Comparison of ENCODE assay signal across 17 mouse cellular contexts in the genomic region with DNA sequence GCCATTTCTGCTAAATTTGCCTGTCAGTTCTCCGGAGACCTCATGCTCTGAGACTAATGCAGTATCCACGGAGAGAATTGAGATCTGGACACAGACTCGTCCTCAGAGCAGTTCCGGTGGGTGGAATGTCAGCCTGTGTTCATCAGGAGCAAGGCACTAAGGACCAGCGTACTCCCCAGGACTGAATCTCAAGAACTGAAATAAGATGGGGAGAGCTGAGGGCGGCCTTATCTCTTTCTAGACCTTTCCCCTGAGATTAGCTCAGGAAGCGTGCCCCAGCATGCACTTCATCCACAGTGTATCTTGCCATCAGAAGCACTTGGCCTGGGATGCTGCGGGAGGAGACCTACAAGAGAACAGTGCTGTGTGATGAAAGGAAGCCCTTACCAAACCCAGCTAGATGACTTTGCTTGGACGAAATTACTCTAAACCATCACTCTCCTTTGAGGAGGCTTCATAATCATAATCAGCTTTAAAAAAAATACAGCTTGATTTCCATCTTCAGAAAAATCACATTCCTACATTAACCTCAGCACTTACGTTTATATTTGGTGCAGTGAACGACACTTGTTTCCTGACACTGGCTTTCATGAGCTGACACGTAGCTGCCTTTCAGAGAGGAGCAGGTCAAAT. TPM values are rescaled to one million over a fixed set of nuclear protein-coding genes. Genes with fewer than 3 reads are reported as not detected.
DNase-seq lines count a peak whose midpoint lies in the region; ATAC-seq and TF ChIP-seq lines count a peak whose summit lies in the region.
"Had no signal": no experiment of that assay in that cellular context is flagged by ENCODE, and none has a peak within 500 bp of the region (broad histone marks: within the 10 kb centered on the region; RNA-seq: fewer than 3 reads in every experiment).

No protein-coding gene starts in this region.

- no peak overlapping the region for H3K9ac ChIP-seq in lung, postnatal 0 days (replicated peaks; ENCODE audit: low read depth)
- H3K9ac ChIP-seq in liver, embryonic 12.5 days: no peak overlapping the region; the same call in 1 of the 2 replicates
- H3K9ac ChIP-seq in liver, embryonic 15.5 days: no peak overlapping the region
- H3K9ac ChIP-seq: embryonic facial prominence, embryonic 12.5 days; forebrain, embryonic 15.5 days; heart, embryonic 13.5 days; hindbrain, embryonic 12.5 days had no signal

- TF ChIP-seq EP300 in lung, postnatal 0 days (IDR thresholded peaks at IDR 0.05): no peak

- no peak for TF ChIP-seq POLR2A in lung, adult 2 months (IDR thresholded peaks at IDR 0.05; ENCODE audit: borderline replicate concordance, extremely low read depth, low read depth, low read length)

- H3K27me3 ChIP-seq in lung, postnatal 0 days (replicated peaks; ENCODE audit: insufficient read depth, low read length): no peaks in the 10 kb centered on the region
- no peaks in the 10 kb centered on the region for H3K27me3 ChIP-seq in liver, embryonic 12.5 days (replicated peaks)
- no peaks in the 10 kb centered on the region for H3K27me3 ChIP-seq in liver, embryonic 15.5 days
- H3K27me3 ChIP-seq: embryonic facial prominence, embryonic 12.5 days; forebrain, embryonic 15.5 days; heart, embryonic 13.5 days; hindbrain, embryonic 12.5 days had no signal

- H3K4me3 ChIP-seq in lung, postnatal 0 days (ENCODE audit: low read depth, low read length): no peak overlapping the region
- H3K4me3 ChIP-seq in lung, adult 2 months (replicated peaks; ENCODE audit: extremely low read depth, low read depth, low read length): no peak overlapping the region
- H3K4me3 ChIP-seq in liver, embryonic 12.5 days: no peak overlapping the region
- H3K4me3 ChIP-seq in liver, embryonic 15.5 days (replicated peaks): no peak overlapping the region
- H3K4me3 ChIP-seq in layer of hippocampus, adult 2 months: no peak overlapping the region
- H3K4me3 ChIP-seq: embryonic facial prominence, embryonic 12.5 days; forebrain, embryonic 15.5 days; heart, embryonic 13.5 days; hindbrain, embryonic 12.5 days had no signal

- ATAC-seq in lung, postnatal 0 days: no peak
- no peak for ATAC-seq in liver, embryonic 12.5 days
- ATAC-seq in liver, embryonic 15.5 days (ENCODE audit: insufficient read depth): no peak
- ATAC-seq: forebrain, embryonic 15.5 days had no signal

- no peak for TF ChIP-seq CTCF in lung, postnatal 0 days (IDR thresholded peaks at IDR 0.05)
- no peak for TF ChIP-seq CTCF in lung, adult 2 months (IDR thresholded peaks at IDR 0.05; ENCODE audit: insufficient read depth, low read length)
- TF ChIP-seq CTCF in layer of hippocampus, adult 2 months (conservative IDR thresholded peaks at IDR 0.05): no peak

- 60% methylated on average over 12 of the region's 12 CpGs for WGBS in lung, postnatal 0 days
- WGBS in lung, adult 2 months: 55% methylated on average over 12 of the region's 12 CpGs
- 48% methylated on average over 12 of the region's 12 CpGs for WGBS in liver, embryonic 12.5 days (ENCODE audit: insufficient replicate concordance)
- 30% methylated on average over 12 of the region's 12 CpGs for WGBS in liver, embryonic 15.5 days (ENCODE audit: insufficient replicate concordance)

- H3K36me3 ChIP-seq in lung, postnatal 0 days (ENCODE audit: insufficient read depth, low read length): no peaks in the 10 kb centered on the region
- H3K36me3 ChIP-seq in liver, embryonic 12.5 days: no peaks in the 10 kb centered on the region
- no peaks in the 10 kb centered on the region for H3K36me3 ChIP-seq in liver, embryonic 15.5 days (replicated peaks)
- H3K36me3 ChIP-seq: embryonic facial prominence, embryonic 12.5 days; forebrain, embryonic 15.5 days; heart, embryonic 13.5 days; hindbrain, embryonic 12.5 days had no signal

- H3K27ac ChIP-seq in lung, postnatal 0 days (ENCODE audit: low read length): peak overlapping the region; percentile 44
- H3K27ac ChIP-seq in liver, embryonic 12.5 days: peak overlapping the region; percentile 55; the same call in 1 of the 2 replicates
- no peak overlapping the region for H3K27ac ChIP-seq in liver, embryonic 15.5 days (replicated peaks)
- H3K27ac ChIP-seq in layer of hippocampus, adult 2 months: no peak overlapping the region
- H3K27ac ChIP-seq: embryonic facial prominence, embryonic 12.5 days; forebrain, embryonic 15.5 days; heart, embryonic 13.5 days; hindbrain, embryonic 12.5 days had no signal

- no peak for DNase-seq in lung, postnatal 0 days (ENCODE audit: low spot score)
- DNase-seq in lung, adult 2 months: no peak
- no peak for DNase-seq in layer of hippocampus, adult 8-10 months (ENCODE audit: low spot score in 2 of 2)
- DNase-seq in layer of hippocampus, adult 2 months (ENCODE audit: low spot score in 2 of 2): no peak
- DNase-seq: adrenal gland, adult 8-10 months; cerebellum, adult 11-12 months; cerebellum, adult 9-10 months; cerebellum, postnatal 25 days; gastrocnemius, postnatal 36 days; heart, adult 11 months; heart, postnatal 36 days had no signal

- no peak overlapping the region for H3K4me2 ChIP-seq in lung, postnatal 0 days (replicated peaks; ENCODE audit: low read depth, low read length)
- peak overlapping the region; percentile 51 for H3K4me2 ChIP-seq in liver, embryonic 12.5 days
- H3K4me2 ChIP-seq in liver, embryonic 15.5 days: peak overlapping the region; percentile 29; the same call in 1 of the 2 replicates
- H3K4me2 ChIP-seq: embryonic facial prominence, embryonic 12.5 days; forebrain, embryonic 15.5 days; heart, embryonic 13.5 days; hindbrain, embryonic 12.5 days had no signal

- H3K9me3 ChIP-seq in lung, postnatal 0 days (ENCODE audit: low read length): no peaks in the 10 kb centered on the region
- peaks cover 7% of the 10 kb centered on the region for H3K9me3 ChIP-seq in liver, embryonic 12.5 days (replicated peaks)
- H3K9me3 ChIP-seq in liver, embryonic 15.5 days (replicated peaks): no peaks in the 10 kb centered on the region

- H3K4me1 ChIP-seq in lung, postnatal 0 days (ENCODE audit: insufficient read depth, low read depth, low read length): no peaks in the 10 kb centered on the region
- H3K4me1 ChIP-seq in lung, adult 2 months (ENCODE audit: control insufficient read depth, insufficient read depth, low read length): peaks cover 5% of the 10 kb centered on the region; the same call in 1 of the 2 replicates
- H3K4me1 ChIP-seq in liver, embryonic 12.5 days: peaks cover 64% of the 10 kb centered on the region
- peaks cover 49% of the 10 kb centered on the region for H3K4me1 ChIP-seq in liver, embryonic 15.5 days (replicated peaks)
- H3K4me1 ChIP-seq: embryonic facial prominence, embryonic 12.5 days; forebrain, embryonic 15.5 days had no signal

RNA-seq across cellular contexts. Expression of a gene that starts 41.9 kb away (rescaled TPM):
- 14.9 and 15.6 TPM in 2 replicates for polyA plus RNA-seq in lung, postnatal 0 days (2015; fragmentation: Nextera tagmentation; extraction: Ambion mirVana)
- 15.2 and 16.5 TPM in 2 replicates for polyA plus RNA-seq in lung, adult 2 months (2012; rRNA removed)
- 1.6 and 1.7 TPM in 2 replicates for polyA plus RNA-seq in liver, embryonic 12.5 days (2016; fragmentation: Nextera tagmentation; extraction: Ambion mirVana)
- polyA plus RNA-seq in liver, embryonic 15.5 days (2015; fragmentation: Nextera tagmentation; extraction: Ambion mirVana): 0.64 and 0.78 TPM in 2 replicates
- 1 to 10 TPM; 1.3 to 2.3 (median 1.6) TPM for total RNA-seq in layer of hippocampus, adult 8-10 months (2022)
- total RNA-seq in layer of hippocampus, adult 2 months (2021): 1 to 10 TPM; 1.1 to 1.6 TPM

Comparison
In these comparisons a context has a peak if more than half of its experiments do, and no peak if none do; other contexts are left out.
1. H3K27ac ChIP-seq: peak in lung, postnatal 0 days (single experiment) and liver, embryonic 12.5 days (single experiment); none in liver, embryonic 15.5 days (single experiment) and layer of hippocampus, adult 2 months (single experiment).